Mouse (Mus musculus) adrenal gland, postnatal 25 days (tissue): ENCODE data around the gene Nceh1. TPM values are rescaled to one million over a fixed set of nuclear protein-coding genes. Genes with fewer than 3 reads are reported as not detected.

Experiments
- DNase-seq: peaks from one replicate; pipeline ENCODE4 v3.0.0; 2021; ENCODE audit warnings: mixed read lengths
- long read RNA-seq: library from polyadenylated mRNA; stranded (forward); transcript quantifications from one replicate; pipeline ENCODE4 v2.0.0, GENCODE M21; 2021
- total RNA-seq: library from RNA; stranded (reverse); gene quantifications from 2 replicates; pipeline ENCODE4 v1.2.3, GENCODE M21; 2021

Nceh1 gene
- 151 and 228 TPM in 2 replicates for total RNA-seq
- long read RNA-seq, full-length matches to known transcripts, result 93 of 110 reads
- long read RNA-seq, partial matches to known transcripts, result 15 of 110 reads
- long read RNA-seq, other reads (novel, unspliced or antisense), result 2 of 110 reads

DNA sequence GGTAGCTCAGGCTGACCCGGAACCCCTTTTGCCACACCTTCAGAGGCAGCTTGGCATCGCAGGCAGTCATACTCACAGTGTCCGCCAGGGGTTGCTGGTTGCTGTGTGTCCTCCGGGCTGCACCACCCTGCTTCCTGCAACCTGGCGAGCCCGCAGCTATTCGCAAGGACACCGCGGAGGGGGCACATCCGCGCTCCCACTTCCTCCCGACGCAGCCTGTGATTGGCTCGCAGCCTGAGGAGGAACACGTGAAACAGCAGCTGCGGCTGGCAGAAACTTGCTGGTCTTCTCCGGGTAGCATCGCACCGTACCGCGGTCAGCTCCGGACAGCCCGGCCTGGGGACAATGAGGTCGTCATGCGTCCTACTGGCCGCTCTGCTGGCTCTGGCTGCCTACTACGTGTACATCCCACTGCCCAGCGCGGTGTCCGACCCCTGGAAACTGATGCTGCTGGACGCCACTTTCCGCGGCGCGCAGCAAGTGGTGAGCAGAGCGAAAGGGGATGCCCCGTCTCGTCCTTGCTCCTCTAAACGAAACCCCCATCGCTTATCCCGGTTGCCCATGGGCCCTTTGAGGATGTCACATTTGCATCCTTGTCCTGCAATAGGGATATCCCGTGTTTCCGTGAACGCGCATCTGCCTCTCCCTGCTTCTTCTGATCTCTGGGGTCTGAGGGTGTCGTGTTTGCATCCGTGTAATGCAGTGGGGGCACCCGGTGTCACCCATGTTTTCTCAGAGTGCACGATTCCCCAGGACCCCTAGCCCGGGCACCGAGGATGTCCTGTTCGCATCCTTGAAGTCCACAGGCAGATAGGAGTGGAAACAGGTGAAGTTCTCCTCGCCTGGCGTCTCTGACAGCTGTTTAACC lies at the start of gene Nceh1:
Nceh1 (plus strand) TSS at position 233 of the 868 bp plus-strand sequence.
- DNase-seq, result peak; percentile 93

DNA sequence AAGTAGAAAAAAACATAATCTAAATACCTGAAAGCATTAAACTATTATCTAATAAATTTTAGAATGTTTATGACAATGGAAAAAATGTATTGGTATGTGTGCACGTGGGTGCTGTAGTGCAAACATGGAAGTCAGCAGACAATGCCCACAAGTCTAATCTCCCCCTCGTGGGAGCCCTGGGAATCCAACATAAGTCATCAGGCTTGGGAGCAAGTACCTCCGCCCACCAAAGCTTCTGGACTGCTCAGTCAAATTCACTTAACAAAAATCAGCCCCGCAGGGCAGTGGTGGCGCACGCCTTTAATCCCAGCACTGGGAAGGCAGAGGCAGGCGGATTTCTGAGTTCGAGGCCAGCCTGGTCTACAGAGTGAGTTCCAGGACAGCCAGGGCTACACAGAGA lies 42.7 kb upstream of the Nceh1 start:
- DNase-seq, result no peak

DNA sequence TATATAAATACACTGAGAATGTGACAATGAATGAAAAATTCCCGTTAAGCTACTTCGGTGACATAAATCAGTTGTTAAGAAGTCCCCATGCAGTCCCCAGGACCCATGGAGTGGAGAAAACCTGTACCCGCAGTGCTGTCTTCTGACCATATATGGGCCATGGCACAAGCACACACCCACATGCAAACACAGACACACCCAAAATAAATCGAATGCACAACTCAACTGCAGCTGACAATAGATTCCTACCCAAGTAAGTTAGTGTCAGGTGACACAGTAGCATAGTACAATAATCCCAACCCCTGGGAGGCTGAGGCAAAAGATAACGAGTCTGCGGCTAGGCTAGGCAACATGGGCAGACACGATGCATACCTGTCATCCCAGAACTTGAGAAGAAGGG lies 39.2 kb upstream of the Nceh1 start:
- no peak for DNase-seq

DNA sequence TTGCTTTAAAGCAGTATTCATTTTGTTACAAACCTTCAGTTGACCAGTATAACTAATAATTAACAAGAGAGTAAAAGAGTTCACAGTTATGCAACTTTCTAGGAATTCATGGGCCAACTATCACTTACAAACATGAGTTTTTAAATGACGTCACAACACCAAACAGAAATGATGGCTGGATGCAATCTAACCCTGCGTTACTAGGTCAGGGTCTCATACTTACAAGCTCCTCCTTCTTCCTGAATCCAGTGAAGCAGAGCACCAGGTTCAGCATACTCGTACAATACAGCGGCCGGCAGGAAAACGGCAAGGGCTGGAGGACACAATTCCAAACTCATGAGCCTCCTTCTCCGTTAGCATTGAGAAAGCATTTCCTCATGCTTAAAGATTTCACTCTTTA lies 37.0 kb upstream of the Nceh1 start:
- no peak for DNase-seq

DNA sequence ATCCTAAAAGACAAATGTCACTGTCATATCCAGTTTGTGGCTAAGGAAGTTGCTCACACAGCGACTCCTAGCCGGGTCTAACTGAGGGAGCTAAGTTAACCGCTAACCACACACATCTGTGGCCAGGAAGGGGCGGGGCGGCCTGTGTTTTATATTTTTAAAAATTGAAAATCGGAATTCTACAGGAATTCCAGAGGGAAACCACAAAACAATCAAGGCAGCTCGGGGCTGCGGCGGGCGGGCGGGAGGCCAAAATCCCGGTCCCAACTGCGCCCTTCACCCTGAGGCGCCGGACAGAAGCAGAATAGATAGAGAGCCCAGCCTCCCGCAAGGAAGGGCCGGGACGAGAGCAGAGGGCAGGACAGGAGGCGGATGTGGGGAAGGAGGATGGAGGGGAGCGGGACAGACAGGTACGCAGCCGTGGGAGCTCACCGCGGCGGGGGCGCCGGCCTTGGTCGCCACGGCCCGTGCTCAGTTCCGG lies 29.5 kb upstream of the Nceh1 start:
- peak; percentile 19 for DNase-seq

DNA sequence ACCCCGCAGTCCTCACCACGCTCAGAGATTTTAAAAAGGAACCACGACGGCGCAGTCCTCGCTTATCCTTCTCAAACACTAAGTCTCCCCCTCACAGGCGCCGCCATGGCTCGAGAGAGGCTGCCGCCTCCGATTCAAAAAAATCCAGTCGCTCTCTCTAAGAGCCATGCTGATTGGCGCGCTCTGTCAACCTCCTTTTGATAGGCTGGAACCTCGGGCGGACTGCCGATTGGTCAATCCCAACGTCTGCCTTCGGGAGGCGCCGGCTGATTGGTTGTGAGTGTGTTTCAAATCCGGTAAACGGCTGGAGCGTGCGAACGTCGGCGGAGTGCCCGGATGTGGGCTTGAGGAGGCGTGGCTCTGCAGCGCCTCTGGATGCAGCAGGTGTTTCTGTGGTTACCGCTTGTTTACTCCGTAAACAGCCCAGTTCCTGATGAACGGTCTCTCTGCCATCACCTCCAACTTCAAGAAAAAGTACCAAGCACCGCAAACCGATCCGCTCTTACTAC lies 29.0 kb upstream of the Nceh1 start, which contains the start of gene Ect2:
Ect2 (minus strand) TSS at position 178 of the 509 bp plus-strand sequence.
- DNase-seq, result peak; percentile 98

DNA sequence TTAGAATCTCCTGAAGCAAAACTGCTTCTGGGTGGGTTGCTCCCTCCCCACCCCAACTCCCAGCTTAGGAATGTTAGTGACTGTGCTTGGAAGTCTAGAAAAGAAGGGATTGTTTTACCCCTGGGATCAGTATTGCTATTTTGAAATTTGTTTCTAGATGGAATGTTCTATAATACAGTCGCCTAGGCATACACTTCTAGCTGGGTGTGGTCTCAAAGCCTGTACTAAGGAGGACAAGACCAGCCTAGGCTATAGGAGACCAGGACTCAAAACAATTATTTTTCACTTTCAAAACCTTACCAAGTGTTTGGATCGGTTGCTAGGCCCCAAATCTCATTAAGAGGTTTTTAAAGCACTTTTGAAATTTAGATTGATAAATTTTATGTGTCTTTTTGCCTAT lies 28.5 kb upstream of the Nceh1 start:
- DNase-seq, result no peak

DNA sequence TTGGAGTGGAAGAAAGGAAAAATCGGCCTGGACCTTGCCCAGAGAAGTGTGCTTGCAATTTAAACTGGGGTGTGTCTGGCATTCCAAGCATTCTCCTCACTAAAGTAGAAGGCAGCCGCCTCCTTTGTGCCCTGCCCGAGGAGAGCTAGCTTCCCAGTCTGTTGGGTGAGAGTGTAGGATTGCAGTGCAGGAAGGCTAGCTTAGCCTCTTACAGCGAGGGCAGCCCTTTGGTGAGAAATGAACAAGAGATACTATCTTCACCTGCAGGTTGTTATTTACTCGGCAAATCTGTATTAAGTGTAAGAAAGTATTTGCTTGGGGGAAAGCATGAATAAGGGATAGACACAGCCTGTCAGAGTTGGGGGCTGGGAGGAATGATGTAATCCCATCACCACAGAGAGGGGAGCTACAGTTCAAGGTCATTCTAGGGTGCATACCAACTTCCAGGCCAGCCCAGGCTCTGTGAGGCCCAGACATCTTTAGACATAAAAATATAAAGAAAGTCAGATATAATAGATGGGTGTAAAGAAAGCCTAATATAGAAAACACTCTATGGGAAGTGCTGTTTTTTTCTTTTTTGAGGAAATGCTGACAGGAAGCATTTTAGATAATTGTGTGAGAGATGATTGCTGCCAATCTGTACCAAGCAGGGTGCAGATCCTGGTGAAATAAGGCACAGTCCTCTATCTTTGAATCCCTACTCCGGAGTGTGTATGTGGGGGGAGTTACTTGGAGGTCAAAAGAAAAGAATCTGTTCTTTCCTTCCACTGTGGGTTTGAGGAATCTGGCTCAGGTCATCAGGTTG lies 27.5 kb upstream of the Nceh1 start:
- DNase-seq, result no peak

DNA sequence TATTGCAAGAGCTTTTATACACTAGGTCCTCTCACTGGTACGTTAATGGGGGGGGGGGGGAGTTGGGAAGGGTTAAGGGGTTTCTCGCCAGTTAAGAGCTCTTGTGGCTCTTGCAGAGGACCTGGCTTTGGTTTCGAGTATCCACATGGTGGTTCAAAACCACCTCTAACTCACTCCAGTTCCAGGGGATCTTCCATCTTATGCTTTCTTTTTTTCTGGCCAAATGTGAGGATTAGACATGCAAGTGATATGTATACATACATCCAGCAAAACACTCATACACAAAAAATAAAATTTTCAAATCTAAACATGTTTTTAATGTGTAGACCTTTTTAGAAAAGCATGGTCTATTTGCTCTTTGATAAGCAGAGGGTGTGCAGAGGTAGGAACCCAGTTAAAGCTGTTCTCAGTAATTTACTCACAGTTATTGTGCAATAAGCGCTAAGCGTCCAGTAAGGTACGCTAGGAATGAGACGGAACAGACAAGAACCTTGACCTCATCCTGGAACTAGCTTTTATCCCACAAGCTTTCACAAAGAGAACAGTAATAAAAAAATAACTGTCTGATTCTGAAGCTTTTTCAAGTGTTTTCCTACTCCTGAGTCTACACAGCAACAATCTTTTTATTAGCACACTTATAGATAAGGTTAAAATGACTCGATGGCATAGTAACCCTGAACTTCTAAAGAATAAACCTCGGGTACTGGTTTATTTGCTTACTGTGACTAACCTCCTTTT lies 26.7 kb upstream of the Nceh1 start:
- DNase-seq, result no peak

DNA sequence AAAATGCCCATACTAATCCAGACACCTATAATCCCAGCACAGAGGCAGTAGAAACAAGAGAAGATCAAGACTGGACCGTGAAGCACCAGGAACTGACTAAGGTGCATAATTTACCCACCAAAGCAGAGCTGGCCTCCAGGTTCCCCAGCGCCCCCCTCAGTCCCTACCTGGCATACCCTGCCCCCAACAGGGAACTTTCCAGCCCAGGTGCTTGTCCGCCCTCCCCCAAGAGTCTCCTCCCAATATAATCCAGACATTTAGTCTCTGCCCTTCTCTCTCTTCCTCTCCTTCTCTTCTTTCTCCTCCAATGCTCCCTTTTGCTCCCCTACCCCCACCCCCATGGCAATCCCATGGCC lies 26.2 kb upstream of the Nceh1 start:
- DNase-seq, result no peak

DNA sequence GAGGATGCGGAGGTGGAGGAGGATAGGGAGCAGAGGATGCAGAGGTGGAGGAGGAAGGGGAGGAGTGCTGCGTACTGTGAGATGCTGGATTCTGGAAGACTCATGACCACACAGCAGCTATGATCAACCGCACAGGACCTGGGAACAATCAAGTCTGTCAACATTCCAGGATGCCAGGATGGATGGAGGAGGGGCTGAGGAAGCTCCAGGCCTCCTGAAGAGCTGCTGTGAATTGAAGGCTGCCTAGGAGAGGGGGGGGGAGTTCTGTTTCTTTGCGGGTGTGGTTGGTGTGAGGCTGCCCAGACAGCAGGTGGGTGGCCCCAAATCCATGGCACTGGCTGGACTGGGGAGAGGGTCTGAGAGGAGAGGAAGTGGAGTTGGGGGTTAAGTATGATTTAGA lies 23.9 kb upstream of the Nceh1 start:
- no peak for DNase-seq

DNA sequence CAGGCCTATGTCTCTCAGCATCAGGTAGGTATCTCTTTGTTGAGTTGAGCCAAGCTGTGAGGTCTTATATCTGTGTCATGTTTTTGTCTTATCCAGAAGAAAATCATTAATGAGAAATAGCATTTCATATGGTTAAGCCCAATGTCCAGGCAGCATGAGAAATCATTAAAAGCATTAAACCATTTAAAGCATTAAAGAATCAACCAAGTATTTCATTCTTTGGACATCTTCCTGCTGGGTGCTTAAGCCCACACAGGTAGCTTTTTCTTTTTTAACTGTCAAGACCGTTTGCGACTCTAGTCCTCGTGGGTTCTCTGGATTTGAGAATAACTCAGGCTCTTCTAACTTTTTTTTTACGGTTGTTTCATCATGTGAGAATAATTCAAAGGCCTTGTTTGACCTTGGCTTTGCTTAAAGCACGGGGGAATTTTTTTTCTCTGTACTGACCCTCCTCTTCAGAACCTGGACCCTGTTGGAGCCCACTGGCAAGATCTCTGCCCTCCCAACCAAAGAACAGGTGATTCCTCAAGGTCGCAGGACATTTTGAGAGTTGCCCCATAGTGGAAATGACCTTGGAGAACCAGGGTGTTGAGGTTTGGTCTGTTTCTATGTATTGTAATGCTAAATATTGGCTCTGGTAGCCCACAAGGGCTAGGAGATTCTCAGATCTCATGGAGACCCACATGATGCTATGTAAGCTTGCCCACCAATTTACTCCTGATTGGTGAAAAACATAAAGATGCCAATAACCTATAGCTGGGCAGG lies 20.9 kb upstream of the Nceh1 start:
- DNase-seq, result no peak

DNA sequence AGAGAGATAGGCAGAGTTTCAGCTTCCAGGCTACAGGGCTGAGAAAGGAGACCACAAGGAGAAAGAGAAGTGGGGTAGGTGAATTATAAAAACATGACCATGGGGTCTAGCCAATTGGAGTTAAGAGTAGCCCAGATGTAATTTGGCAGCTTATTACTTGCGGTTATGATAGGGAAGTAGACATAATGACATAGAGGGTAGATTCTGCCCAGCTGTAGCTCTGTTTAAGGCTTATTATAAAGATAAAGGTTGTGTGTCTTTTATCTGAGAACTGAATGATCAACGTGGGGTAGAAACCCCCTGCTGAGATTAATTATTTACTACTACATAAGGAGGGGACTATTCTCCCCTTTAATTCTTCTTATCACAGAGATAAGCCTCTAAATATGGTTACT lies 20.4 kb upstream of the Nceh1 start:
- no peak for DNase-seq

DNA sequence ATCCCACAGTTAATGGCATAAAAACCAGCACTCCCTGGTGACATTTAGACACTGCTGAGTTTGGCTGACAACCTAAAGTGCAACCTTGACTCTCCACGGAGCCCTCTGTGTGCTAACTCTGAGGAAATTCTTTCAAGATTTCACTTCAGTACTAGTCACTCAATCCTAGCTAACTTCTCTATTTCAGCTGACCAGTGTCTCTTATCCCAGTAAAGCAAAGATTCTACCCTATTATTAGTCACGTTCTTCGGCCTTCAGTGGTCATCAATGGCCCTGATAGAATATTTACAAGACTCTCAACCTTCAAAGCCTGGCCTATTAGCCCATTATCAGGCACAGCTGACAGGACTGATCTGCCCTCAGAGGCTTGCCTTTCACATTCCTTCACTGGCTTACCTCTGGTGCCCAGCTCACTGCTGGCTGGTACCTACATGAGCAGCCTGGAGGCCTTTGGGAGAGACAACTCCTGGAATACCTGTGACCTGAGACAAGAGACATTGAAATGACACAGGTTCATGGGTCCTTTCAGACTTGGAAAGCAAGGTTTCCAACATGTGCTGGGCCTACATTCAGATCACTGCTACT lies 17.2 kb upstream of the Nceh1 start:
- DNase-seq, result no peak

DNA sequence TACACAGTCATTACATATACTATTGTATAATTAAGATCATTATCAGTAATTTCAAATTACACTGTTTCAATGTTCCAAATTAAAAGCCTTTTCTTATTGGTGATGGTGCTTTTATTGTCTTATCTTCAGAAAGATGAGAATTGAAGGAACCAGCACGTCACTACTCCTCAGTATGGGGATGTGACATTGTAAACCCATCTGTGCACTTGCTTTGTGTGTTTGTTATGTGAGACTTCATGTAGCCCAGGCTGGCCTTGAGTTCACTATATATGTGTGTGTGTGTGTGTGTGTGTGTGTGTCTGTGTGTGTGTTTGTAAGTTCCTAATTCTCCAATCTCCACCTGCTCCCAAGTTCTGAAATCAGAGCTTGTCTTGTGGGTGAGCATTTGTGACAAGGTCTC lies 12.5 kb upstream of the Nceh1 start:
- DNase-seq, result no peak

DNA sequence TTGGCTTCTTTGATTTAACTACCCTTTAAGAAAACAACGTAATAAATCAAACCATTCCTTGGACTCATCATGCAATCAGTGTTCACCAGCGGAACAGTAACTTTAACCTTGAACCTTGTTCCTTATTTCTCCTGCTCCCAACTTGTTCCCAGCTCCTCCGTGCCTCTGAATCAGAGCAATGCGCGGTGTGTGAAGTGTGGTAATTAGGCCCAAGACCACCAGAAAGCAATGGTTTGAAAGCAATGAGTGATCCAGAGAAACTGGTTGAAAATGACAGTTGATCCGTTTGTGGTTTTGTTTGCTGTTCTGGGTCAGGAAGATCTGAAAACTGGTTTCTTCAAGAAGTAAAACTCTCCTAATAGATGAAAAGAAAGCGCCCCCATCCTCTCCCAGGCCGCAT lies 3.1 kb upstream of the Nceh1 start:
- DNase-seq, result no peak

DNA sequence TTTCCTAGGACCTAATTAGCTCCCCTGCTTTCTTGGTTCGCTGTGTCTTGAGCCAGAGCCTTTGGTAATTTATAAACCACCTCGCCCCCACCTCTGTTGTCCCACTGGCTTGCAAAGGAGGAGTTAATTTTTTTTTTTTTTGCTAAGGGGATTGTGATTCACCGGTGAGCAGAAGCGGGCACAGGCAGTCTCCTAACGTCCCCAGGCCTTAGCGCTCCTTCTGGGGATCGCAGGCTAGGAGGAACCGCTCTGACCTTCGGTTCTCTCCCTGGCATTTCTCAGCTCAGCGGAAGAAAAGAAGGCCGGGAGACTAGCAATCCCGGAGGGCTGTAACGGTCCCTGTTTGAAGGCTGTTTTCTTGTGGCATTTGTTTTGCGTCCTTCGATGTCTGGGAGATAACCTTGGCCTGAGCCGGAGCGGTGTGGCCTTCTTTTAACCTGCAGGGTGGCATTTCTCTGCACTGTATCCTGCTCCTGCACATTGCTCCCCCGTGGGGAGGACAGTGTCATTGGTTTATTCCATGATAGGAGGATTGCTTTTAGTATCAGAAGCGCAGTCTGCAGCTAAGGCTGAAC lies 923 bp downstream of the Nceh1 start:
- DNase-seq, result peak; percentile 43

DNA sequence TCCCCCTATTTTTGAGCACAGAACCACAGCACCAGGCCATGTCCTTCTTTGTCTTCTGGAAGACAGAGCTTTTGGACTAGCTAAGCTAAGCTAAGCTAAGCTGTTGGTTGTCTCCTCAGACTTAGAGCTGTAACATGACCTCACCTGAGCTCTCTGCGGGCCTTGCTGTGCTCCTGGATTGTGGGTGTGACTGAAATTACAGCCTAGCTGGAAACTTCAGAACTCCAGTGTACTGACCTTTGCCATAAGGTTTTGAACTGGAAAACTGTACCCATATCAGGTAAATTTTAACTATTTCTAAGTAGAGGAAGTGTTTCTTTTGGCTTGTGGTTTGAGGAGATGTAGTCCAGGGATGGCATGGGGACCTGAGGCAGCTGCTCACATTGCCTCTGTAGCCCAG lies 5.6 kb downstream of the Nceh1 start:
- no peak for DNase-seq

DNA sequence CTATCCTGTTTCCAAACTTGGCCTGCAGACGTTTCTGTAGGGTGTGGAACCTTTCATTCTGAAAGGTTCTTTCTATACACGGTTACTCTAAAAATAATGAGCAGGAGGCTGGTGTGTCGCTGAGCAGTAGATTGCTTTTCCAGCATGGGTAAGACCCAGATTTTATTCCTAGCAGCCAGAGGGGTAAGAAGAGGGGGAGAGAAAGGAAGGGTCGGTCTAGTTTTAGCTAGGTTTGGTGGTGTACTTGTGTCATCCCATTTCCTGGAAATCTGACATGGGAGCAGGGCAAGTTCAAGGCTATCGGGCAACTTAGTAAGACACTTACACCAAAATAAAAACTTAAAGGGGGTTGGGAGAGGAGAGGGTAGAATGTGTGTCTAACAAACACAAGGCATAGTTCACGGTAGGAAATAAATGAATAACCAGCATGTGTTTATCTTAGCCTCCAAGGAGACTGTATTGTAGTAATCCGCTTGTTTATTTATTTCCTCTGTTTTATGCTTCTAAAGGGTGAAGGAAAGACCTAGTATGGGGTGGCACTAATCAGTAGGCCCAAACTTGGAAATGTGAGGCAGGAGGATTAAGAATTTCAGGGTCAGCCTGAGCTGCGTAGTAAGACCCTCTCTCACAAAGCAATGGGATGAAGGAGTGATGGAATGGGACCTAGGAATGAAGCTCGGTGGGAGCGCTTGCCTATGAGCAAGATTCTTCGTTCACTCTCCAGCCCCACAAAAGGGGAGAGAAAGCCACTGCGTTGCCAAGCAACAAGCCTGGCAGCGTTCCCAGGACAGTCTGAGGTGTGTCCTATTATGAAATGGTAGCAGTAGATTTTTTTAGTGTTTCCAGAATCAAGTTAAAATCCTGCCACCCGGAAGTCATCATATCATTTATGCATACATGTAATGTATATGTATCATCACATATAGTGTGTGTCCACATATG lies 6.8 kb downstream of the Nceh1 start:
- DNase-seq, result peak; percentile 92
